Mouse (Mus musculus): ENCODE data around the gene Ift57. TPM values are rescaled to one million over a fixed set of nuclear protein-coding genes. Genes with fewer than 3 reads are reported as not detected.

The Ift57 gene
- 19.5 and 19.8 TPM in 2 replicates for polyA plus RNA-seq (2016; fragmentation: Nextera tagmentation; extraction: Ambion mirVana)

DNA sequence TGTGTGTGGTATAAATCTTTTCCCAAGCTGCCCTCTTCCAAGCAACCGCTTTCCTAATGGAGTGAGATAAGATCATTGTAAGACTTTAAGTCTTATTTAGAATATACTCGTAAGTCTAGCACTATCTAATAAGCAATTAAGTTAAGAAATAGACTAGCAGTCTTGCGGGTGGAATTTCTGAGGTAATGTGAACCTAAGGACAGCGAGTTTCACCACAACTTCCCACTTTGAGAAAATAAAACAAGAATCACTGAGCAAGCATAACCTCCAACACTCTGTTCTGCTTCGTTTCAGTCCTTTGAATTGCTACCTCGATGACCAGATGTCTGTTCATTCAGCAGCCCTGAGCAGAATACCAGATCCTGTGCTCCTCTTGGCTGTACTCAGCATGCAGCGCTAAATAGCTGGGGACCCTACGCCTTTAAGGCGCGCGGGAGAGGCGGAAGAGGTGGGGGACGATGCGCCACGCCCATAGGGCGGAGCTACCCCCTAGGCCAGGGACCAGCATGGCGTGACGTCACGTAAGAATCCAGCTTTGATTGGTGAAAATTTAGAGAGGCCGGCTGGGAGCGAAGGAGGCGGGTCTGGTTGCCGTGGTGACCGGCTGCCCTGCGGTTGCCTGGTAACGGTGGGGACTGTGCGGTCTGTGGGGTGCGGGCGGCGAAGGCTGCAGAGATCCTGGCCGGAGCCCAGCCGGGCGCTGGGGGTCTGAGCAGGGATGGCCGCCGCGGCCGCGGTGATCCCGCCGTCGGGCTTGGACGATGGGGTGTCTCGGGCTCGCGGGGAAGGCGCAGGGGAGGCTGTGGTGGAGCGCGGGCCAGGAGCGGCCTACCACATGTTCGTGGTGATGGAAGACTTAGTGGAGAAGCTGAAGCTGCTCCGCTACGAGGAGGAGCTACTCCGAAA is at the start of gene Ift57:
Ift57 (plus strand) TSS at position 614 of the 906 bp plus-strand sequence.
- 2% methylated on average over 53 of the region's 53 CpGs for WGBS
- Histone ChIP-seq H3K4me1 (replicated peaks) (no peaks in the 10 kb centered on the region), H3K9ac (peak within 1 kb of the TSS; percentile 68), H3K4me2 (peak within 1 kb of the TSS; percentile 73), H3K27ac (ENCODE audit: poor library complexity, severe bottlenecking) (no peak within 1 kb of the TSS), H3K9me3 (replicated peaks) (no peaks in the 10 kb centered on the region), H3K36me3 (no peaks in the 10 kb centered on the region), H3K4me3 (peak within 1 kb of the TSS; percentile 76), H3K27me3 (replicated peaks) (no peaks in the 10 kb centered on the region)
- ATAC-seq (ENCODE audit: insufficient number of reproducible peaks, low FRiP score): peak; percentile 100

DNA sequence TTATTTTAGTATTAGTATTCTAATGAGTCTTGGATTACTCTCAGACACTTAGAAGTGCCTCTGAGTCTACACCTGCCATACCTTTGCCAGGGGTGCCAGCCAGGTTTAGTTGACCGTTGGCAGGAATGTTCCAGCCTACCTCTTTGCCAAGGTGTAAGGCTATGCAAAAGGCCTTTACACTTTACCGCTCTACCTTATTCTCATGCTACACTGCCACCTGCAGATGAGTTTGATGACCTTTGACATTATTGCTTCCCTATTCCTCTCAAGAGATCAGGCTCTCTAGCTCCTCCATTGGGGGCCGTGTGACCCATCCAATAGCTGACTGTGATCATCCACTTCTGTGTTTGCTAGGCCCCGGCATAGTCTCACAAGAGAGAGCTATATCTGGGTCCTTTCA is 41.9 kb upstream of the Ift57 start:
- no peaks in the 10 kb centered on the region for H3K9me3 ChIP-seq (replicated peaks)
- H3K4me3 ChIP-seq: no peak overlapping the region
- H3K9ac ChIP-seq: no peak overlapping the region
- H3K27ac ChIP-seq (ENCODE audit: poor library complexity, severe bottlenecking): no peak overlapping the region
- WGBS: 91% methylated on average over 4 of the region's 4 CpGs
- no peaks in the 10 kb centered on the region for H3K36me3 ChIP-seq
- no peak overlapping the region for H3K4me2 ChIP-seq
- H3K4me1 ChIP-seq (replicated peaks): no peaks in the 10 kb centered on the region
- ATAC-seq (ENCODE audit: insufficient number of reproducible peaks, low FRiP score): no peak
- no peaks in the 10 kb centered on the region for H3K27me3 ChIP-seq (replicated peaks)

DNA sequence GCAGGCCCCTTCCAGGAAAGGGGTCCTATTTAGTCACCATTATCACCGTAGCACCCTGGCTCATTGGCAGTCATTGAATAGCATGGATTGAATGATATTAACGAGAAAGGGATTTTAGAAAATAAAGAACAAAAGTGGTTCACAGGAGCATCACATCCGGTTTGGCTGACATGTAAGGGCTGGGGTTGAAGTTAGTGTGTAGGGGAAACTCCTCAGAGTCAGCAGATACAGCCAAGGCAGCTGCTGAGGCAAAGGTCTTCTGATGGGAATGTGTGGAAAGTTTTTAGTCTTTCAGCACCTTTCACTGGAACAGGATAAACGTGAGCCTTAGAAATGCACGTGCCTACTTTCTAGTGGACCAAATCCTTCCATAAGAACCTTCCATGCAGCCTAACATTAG is 41.0 kb upstream of the Ift57 start:
- H3K4me2 ChIP-seq: no peak overlapping the region
- no peaks in the 10 kb centered on the region for H3K9me3 ChIP-seq (replicated peaks)
- no peak overlapping the region for H3K27ac ChIP-seq (ENCODE audit: poor library complexity, severe bottlenecking)
- no peaks in the 10 kb centered on the region for H3K27me3 ChIP-seq (replicated peaks)
- no peak for ATAC-seq (ENCODE audit: insufficient number of reproducible peaks, low FRiP score)
- H3K4me1 ChIP-seq (replicated peaks): no peaks in the 10 kb centered on the region
- no peak overlapping the region for H3K4me3 ChIP-seq
- 61% methylated on average over 5 of the region's 5 CpGs for WGBS
- H3K36me3 ChIP-seq: no peaks in the 10 kb centered on the region
- H3K9ac ChIP-seq: no peak overlapping the region

DNA sequence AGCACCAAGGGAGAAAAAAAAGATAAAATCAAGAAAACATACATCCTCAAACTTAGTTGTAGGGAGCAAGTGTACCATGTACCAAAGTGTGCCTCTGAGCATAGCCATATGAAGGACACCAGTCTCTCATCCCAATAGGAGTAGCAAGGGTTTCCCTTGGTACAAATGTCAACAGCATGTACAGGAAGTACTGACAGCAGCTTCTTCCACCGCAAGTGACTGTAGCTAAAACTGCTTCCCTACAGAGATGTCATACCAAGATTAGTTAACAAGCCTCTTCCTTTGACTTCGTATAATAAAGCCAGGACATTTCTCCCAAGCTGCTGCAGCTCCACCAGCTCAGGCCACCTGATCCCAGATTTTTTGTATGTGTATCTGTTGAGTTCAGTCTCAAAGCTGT is 39.9 kb upstream of the Ift57 start:
- Histone ChIP-seq H3K9me3 (replicated peaks) (no peaks in the 10 kb centered on the region), H3K36me3 (no peaks in the 10 kb centered on the region), H3K27ac (ENCODE audit: poor library complexity, severe bottlenecking) (no peak overlapping the region), H3K4me3 (no peak overlapping the region), H3K4me1 (replicated peaks) (no peaks in the 10 kb centered on the region), H3K4me2 (no peak overlapping the region), H3K9ac (no peak overlapping the region), H3K27me3 (replicated peaks) (no peaks in the 10 kb centered on the region)
- WGBS: 42% methylated on average over 2 of the region's 2 CpGs
- no peak for ATAC-seq (ENCODE audit: insufficient number of reproducible peaks, low FRiP score)

DNA sequence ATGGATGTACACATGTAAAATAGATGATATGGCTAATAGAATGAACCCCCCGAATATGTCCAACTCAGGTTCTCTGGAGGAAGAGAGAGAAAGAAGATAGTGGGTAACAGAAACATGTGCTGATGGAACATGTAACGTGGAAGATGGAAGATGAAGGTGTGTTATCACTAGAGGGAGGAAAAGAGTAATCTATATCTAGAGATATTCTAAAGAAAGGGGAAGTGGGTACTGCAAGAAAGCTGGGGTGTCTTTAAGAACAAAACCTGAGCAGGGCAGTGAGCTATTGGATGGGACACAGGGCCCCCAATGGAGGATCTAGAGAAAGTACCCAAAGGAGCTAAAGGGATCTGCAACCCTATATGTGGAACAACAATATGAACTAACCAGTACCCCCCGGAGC is 38.9 kb upstream of the Ift57 start:
- no peaks in the 10 kb centered on the region for H3K27me3 ChIP-seq (replicated peaks)
- no peak overlapping the region for H3K9ac ChIP-seq
- no peaks in the 10 kb centered on the region for H3K36me3 ChIP-seq
- H3K4me3 ChIP-seq: no peak overlapping the region
- ATAC-seq (ENCODE audit: insufficient number of reproducible peaks, low FRiP score): no peak
- H3K9me3 ChIP-seq (replicated peaks): no peaks in the 10 kb centered on the region
- H3K4me2 ChIP-seq: no peak overlapping the region
- H3K27ac ChIP-seq (ENCODE audit: poor library complexity, severe bottlenecking): no peak overlapping the region
- H3K4me1 ChIP-seq (replicated peaks): no peaks in the 10 kb centered on the region
- 75% methylated on average over 3 of the region's 3 CpGs for WGBS

DNA sequence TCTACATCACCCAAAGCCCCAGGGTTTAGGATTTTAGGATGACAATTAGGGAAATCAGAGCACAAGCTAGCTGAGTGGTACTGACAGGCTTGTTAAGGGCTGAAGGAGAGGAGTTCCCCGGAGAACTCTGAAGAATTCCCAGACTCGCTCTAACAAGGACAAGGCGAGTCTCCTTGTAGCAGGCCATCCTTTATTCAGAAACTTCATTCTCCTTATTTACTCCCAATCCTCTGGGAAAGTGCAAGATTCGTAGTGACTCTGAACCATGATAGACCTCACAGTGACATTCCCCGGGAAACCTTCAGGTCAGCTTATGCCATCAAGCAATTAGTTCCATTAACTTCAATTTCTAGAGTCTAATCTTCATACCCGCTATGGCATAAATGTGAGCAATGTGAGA is 36.8 kb upstream of the Ift57 start:
- Histone ChIP-seq H3K27me3 (replicated peaks) (no peaks in the 10 kb centered on the region), H3K4me2 (no peak overlapping the region), H3K9ac (no peak overlapping the region), H3K27ac (ENCODE audit: poor library complexity, severe bottlenecking) (no peak overlapping the region), H3K4me3 (no peak overlapping the region), H3K9me3 (replicated peaks) (no peaks in the 10 kb centered on the region), H3K36me3 (no peaks in the 10 kb centered on the region), H3K4me1 (replicated peaks) (no peaks in the 10 kb centered on the region)
- no peak for ATAC-seq (ENCODE audit: insufficient number of reproducible peaks, low FRiP score)
- WGBS: 82% methylated on average over 6 of the region's 6 CpGs

DNA sequence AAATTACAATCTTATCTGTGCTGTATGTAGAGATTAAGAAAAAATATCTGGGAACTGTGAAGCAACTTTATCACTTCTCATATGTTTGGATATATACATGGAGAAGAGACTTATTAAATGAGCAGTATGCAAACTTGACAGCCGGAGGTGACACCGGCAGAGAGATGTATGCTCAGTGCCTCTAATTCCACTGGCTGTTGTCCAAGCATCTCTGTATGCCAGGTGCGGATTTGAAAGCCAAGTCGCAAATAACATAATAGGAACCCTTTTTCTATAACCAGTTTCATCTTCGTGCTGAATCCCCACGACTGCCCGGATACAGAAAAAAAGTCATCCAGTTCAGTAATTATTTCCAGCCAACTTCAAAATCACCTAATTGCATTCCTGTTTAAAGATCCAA is 34.4 kb upstream of the Ift57 start:
- no peaks in the 10 kb centered on the region for H3K27me3 ChIP-seq (replicated peaks)
- no peak overlapping the region for H3K4me2 ChIP-seq
- no peak for ATAC-seq (ENCODE audit: insufficient number of reproducible peaks, low FRiP score)
- 83% methylated on average over 7 of the region's 7 CpGs for WGBS
- no peaks in the 10 kb centered on the region for H3K4me1 ChIP-seq (replicated peaks)
- H3K9me3 ChIP-seq (replicated peaks): no peaks in the 10 kb centered on the region
- no peak overlapping the region for H3K4me3 ChIP-seq
- no peaks in the 10 kb centered on the region for H3K36me3 ChIP-seq
- no peak overlapping the region for H3K27ac ChIP-seq (ENCODE audit: poor library complexity, severe bottlenecking)
- no peak overlapping the region for H3K9ac ChIP-seq

DNA sequence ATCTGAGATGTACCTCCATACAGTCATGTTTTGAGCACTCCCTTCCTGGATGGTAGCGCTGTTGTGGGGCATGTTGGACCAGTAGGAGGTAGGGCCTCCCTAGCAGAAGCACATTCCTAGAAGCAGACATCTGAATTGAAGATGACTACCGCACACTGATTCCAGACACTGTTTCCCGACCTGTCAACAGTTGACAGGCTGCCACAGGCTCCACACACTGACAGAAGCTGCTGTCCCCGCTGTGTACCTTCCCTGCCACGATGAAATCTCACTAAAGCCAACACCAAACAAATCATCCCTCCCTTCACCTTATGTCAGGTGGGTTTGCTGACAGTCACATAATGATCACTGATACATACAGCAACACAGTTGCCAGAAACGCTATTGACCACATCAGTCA is 19.4 kb upstream of the Ift57 start:
- H3K4me3 ChIP-seq: no peak overlapping the region
- no peaks in the 10 kb centered on the region for H3K36me3 ChIP-seq
- 69% methylated on average over 6 of the region's 6 CpGs for WGBS
- no peak overlapping the region for H3K4me2 ChIP-seq
- H3K9ac ChIP-seq: no peak overlapping the region
- H3K4me1 ChIP-seq (replicated peaks): no peaks in the 10 kb centered on the region
- no peak for ATAC-seq (ENCODE audit: insufficient number of reproducible peaks, low FRiP score)
- H3K9me3 ChIP-seq (replicated peaks): no peaks in the 10 kb centered on the region
- no peak overlapping the region for H3K27ac ChIP-seq (ENCODE audit: poor library complexity, severe bottlenecking)
- no peaks in the 10 kb centered on the region for H3K27me3 ChIP-seq (replicated peaks)

DNA sequence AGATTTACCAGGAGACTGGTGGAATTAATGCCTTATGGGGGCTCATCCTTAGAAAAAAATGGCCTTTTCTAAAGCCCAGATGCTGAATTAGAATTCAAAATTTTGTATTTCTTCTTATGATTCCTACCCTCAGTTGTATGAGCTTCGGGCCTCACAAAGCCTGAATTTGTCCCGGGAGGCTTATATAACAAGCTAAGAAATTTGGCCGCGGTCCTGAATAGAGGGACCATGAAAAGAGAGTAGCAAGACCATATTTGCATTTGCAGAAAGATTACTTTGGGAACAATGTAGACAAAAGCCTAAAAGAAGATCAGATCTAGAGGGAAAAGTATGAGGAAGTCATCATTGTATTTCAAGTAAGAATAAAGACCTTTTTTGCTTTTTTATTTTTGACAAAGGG is 14.1 kb upstream of the Ift57 start:
- H3K4me3 ChIP-seq: no peak overlapping the region
- WGBS: 84% methylated on average over 4 of the region's 4 CpGs

DNA sequence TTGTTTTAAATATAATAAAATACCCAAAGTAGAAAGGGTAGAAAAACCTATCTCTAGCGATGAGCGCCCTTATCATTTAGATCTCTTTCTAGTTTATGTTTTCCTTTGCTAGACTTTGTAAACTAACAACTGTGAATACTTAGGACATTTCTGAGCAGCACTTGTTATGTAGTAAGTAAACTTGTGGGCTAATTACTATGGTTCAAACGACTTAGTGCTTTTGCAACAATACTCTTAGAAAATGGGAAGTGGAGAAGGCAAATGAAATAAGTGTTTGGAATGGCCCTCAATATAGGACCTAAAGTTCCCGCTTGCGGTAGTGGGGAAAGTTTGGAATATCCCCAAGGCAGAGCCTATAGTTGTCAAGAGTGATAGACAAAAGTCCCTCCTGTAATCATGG is 788 bp downstream of the Ift57 start:
- H3K27me3 ChIP-seq (replicated peaks): no peaks in the 10 kb centered on the region
- H3K4me1 ChIP-seq (replicated peaks): no peaks in the 10 kb centered on the region
- peak overlapping the region; percentile 68; the same call in 1 of the 2 replicates for H3K9ac ChIP-seq
- no peaks in the 10 kb centered on the region for H3K36me3 ChIP-seq
- peak overlapping the region; percentile 76 for H3K4me3 ChIP-seq
- WGBS: 38% methylated on average over 5 of the region's 5 CpGs
- H3K4me2 ChIP-seq: peak overlapping the region; percentile 73
- H3K9me3 ChIP-seq (replicated peaks): no peaks in the 10 kb centered on the region
- no peak overlapping the region for H3K27ac ChIP-seq (ENCODE audit: poor library complexity, severe bottlenecking)
- ATAC-seq (ENCODE audit: insufficient number of reproducible peaks, low FRiP score): no peak

More for the DNA sequence above, 14.1 kb upstream of the Ift57 start:
- Histone ChIP-seq H3K4me1 (replicated peaks) (no peaks in the 10 kb centered on the region), H3K4me2 (no peak overlapping the region), H3K27ac (ENCODE audit: poor library complexity, severe bottlenecking) (no peak overlapping the region), H3K9ac (no peak overlapping the region), H3K27me3 (replicated peaks) (no peaks in the 10 kb centered on the region), H3K36me3 (no peaks in the 10 kb centered on the region), H3K9me3 (replicated peaks) (no peaks in the 10 kb centered on the region)
- no peak for ATAC-seq (ENCODE audit: insufficient number of reproducible peaks, low FRiP score)

DNA sequence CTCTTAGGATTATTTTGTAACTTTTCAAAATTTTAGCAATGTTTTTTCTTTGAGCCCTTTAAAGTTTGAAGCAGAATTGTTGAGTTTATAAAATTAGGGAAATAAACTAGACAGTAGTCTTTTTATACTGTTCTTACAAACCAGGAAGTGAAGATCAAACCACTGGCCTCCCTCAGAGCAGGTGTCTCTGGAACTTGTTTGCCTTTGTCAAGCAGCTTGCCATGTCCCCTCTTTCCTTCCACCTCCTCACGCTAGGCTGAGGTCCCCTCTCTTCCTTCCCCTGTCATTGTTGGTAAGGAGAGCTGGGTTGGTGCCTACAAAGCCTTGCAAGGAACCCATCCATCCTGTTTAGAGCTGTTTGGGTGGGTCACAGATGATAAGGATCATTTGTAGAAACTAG is 9.0 kb downstream of the Ift57 start:
- no peaks in the 10 kb centered on the region for H3K27me3 ChIP-seq (replicated peaks)
- H3K4me3 ChIP-seq: no peak overlapping the region
- no peak overlapping the region for H3K4me2 ChIP-seq
- no peak overlapping the region for H3K9ac ChIP-seq
- H3K9me3 ChIP-seq (replicated peaks): no peaks in the 10 kb centered on the region
- peaks cover 4% of the 10 kb centered on the region for H3K36me3 ChIP-seq
- no peaks in the 10 kb centered on the region for H3K4me1 ChIP-seq (replicated peaks)
- no peak for ATAC-seq (ENCODE audit: insufficient number of reproducible peaks, low FRiP score)
- WGBS: 46% methylated on average over 1 of the region's 1 CpGs
- no peak overlapping the region for H3K27ac ChIP-seq (ENCODE audit: poor library complexity, severe bottlenecking)

DNA sequence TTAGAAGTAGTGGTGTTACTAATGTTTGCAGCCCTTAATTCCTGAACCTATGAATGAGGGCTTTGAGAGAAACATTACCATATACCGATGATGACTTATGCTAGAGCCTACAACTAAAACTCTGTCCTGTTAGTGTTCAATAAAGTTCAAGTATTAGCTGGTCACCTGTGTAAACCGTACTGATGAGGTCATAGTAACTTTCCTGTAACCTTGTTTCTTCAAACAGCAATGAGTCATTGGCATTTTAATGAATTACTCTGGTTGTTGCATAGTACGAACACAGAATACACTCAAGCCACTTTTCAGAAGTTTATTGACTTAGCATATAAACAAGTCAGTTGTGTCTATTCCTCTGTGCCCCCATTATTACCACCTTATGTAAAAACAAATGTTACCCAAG is 11.2 kb downstream of the Ift57 start:
- Histone ChIP-seq H3K9ac (no peak overlapping the region), H3K9me3 (replicated peaks) (no peaks in the 10 kb centered on the region), H3K4me2 (no peak overlapping the region), H3K4me1 (replicated peaks) (no peaks in the 10 kb centered on the region), H3K27me3 (replicated peaks) (no peaks in the 10 kb centered on the region), H3K36me3 (peaks cover 4% of the 10 kb centered on the region), H3K27ac (ENCODE audit: poor library complexity, severe bottlenecking) (no peak overlapping the region), H3K4me3 (no peak overlapping the region)
- 87% methylated on average over 3 of the region's 3 CpGs for WGBS
- ATAC-seq (ENCODE audit: insufficient number of reproducible peaks, low FRiP score): no peak

Data from heart, embryonic 12.5 days (tissue).